Mouse (Mus musculus): ENCODE results near the gene Ssbp1.

Gene Ssbp1

GRCm38 (mm10) chr6:40443281-40443928 is 27.7 kb upstream of the Ssbp1 start:
- in situ Hi-C loops (cut with MboI; ENCODE audit: low pct_unique_long_range_greater_than_20kb in 1 of 2, low sequenced_read_pairs in 2 of 2, unreplicated experiment in 1 of 2): no loop called here

- in situ Hi-C loops (cut with MboI; ENCODE audit: low pct_unique_long_range_greater_than_20kb in 1 of 2, low sequenced_read_pairs in 2 of 2, unreplicated experiment in 1 of 2): no loop called here
Measured at GRCm38 (mm10) chr6:40448626-40449025, 22.5 kb upstream of the Ssbp1 start.

- in situ Hi-C loops (cut with MboI; ENCODE audit: low pct_unique_long_range_greater_than_20kb in 1 of 2, low sequenced_read_pairs in 2 of 2, unreplicated experiment in 1 of 2): no loop called here
Measured at GRCm38 (mm10) chr6:40454436-40455041, 16.6 kb upstream of the Ssbp1 start.

GRCm38 (mm10) chr6:40465710-40466109 is 5.4 kb upstream of the Ssbp1 start:
- in situ Hi-C loops (cut with MboI; ENCODE audit: low pct_unique_long_range_greater_than_20kb in 1 of 2, low sequenced_read_pairs in 2 of 2, unreplicated experiment in 1 of 2): no loop called here

- in situ Hi-C loops (cut with MboI; ENCODE audit: low pct_unique_long_range_greater_than_20kb in 1 of 2, low sequenced_read_pairs in 2 of 2, unreplicated experiment in 1 of 2): no loop called here
Measured at GRCm38 (mm10) chr6:40471720-40472010, 513 bp downstream of the Ssbp1 start.

GRCm38 (mm10) chr6:40476132-40476531 is 5.0 kb downstream of the Ssbp1 start:
- in situ Hi-C loops (cut with MboI; ENCODE audit: low pct_unique_long_range_greater_than_20kb in 1 of 2, low sequenced_read_pairs in 2 of 2, unreplicated experiment in 1 of 2): loop anchor here in 1 of 2 experiments (25.0 kb wide), 1 partner anchor 211 kb away; no protein-coding TSS in a partner anchor

GRCm38 (mm10) chr6:40479705-40480104 is 8.6 kb downstream of the Ssbp1 start:
- in situ Hi-C loops (cut with MboI; ENCODE audit: low pct_unique_long_range_greater_than_20kb in 1 of 2, low sequenced_read_pairs in 2 of 2, unreplicated experiment in 1 of 2): loop anchor here in 1 of 2 experiments (25.0 kb wide), 1 partner anchor 208 kb away; no protein-coding TSS in a partner anchor

GRCm38 (mm10) chr6:40482318-40482717 is 11.2 kb downstream of the Ssbp1 start:
- in situ Hi-C loops (cut with MboI; ENCODE audit: low pct_unique_long_range_greater_than_20kb in 1 of 2, low sequenced_read_pairs in 2 of 2, unreplicated experiment in 1 of 2): loop anchor here in 1 of 2 experiments (25.0 kb wide), 1 partner anchor 205 kb away; no protein-coding TSS in a partner anchor

GRCm38 (mm10) chr6:40490933-40491332 is 19.8 kb downstream of the Ssbp1 start, which contains the start of gene Tas2r137:
Gene Tas2r137, plus strand, starts transcription at chr6:40491233.
- in situ Hi-C loops (cut with MboI; ENCODE audit: low pct_unique_long_range_greater_than_20kb in 1 of 2, low sequenced_read_pairs in 2 of 2, unreplicated experiment in 1 of 2): loop anchor here in 1 of 2 experiments (25.0 kb wide), 1 partner anchor 196 kb away; no protein-coding TSS in a partner anchor

GRCm38 (mm10) chr6:40493229-40493628 is 22.1 kb downstream of the Ssbp1 start, which contains the start of gene Tas2r108:
Gene Tas2r108, plus strand, starts transcription at chr6:40493529.
- in situ Hi-C loops (cut with MboI; ENCODE audit: low pct_unique_long_range_greater_than_20kb in 1 of 2, low sequenced_read_pairs in 2 of 2, unreplicated experiment in 1 of 2): loop anchor here in 1 of 2 experiments (25.0 kb wide), 1 partner anchor 194 kb away; no protein-coding TSS in a partner anchor

GRCm38 (mm10) chr6:40519408-40519807 is 48.3 kb downstream of the Ssbp1 start, which contains the start of gene Prss37:
Gene Prss37, minus strand, starts transcription at chr6:40519508.
- in situ Hi-C loops (cut with MboI; ENCODE audit: low pct_unique_long_range_greater_than_20kb in 1 of 2, low sequenced_read_pairs in 2 of 2, unreplicated experiment in 1 of 2): no loop called here
